Mouse (Mus musculus) heart, adult 18-20 months (tissue): ENCODE data around the gene Tubb1. TPM values are rescaled to one million over a fixed set of nuclear protein-coding genes. Genes with fewer than 3 reads are reported as not detected.

ENCODE experiments used
- DNase-seq, 2 experiments: peaks; one replicate each; pipeline ENCODE4 v3.0.0; 2021 to 2022; ENCODE audit warnings: mixed read lengths in 1 of 2
- total RNA-seq, 2 experiments: library from RNA; stranded (reverse); gene quantifications; 2 replicates each; pipeline ENCODE4 v1.2.3; 2021

Gene Tubb1
- total RNA-seq, 2 experiments from 2014 or later: 3.5 to 4.5 TPM

DNA sequence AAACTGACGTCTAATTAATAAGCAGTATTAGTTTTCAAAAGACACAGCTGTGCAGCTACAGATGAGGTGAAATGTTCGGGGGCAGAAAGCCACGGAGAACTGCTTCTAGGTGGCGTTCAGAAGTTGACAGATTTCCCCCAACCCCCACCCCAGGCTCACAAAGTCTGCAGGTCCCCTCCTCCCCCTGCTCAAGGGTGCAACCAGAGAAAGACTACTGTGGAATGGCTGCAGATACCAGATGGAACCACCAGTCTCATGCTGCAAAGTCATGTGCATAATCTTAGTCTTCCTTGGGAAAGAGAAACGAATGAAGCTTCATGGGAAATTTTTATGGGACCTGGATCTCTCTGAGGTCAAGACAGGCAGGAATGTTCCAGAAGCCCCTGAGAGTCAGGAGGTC lies 51.8 kb downstream of the Tubb1 start:
- DNase-seq: no peak

- no peak for DNase-seq
These were observed 52.5 kb downstream of the Tubb1 start for GRCm38 (mm10) chr2:174502831-174503460.

Other genes starting within 250 kb of the Tubb1 start
- 1,000 to 10,000 TPM; 1,194 to 1,253 TPM for gene Gnas, start 166.4 kb upstream of the Tubb1 start, total RNA-seq
- gene Gm20721, start 104.0 kb upstream of the Tubb1 start, total RNA-seq: 1 to 10 TPM; 1.8 to 2.3 TPM
- 10 to 100 TPM; 27.9 to 29.7 TPM for gene Nelfcd, start 34.9 kb upstream of the Tubb1 start, total RNA-seq
- gene Ctsz, start 11.7 kb upstream of the Tubb1 start, total RNA-seq: 10 to 100 TPM; 30.0 to 40.1 TPM
- 1,000 to 10,000 TPM; 1,683 to 1,862 TPM for gene Atp5e, start 13.4 kb downstream of the Tubb1 start, total RNA-seq
- 10 to 100 TPM; 55.5 to 60.0 TPM for gene Prelid3b, start 22.4 kb downstream of the Tubb1 start, total RNA-seq
- under 1 TPM; 0.07 to 0.59 TPM for gene Zfp831, start 192.8 kb downstream of the Tubb1 start, total RNA-seq